Mouse (Mus musculus): ENCODE data around the gene Pip5k1c.
A peak's percentile ranks its signal among the peaks of the same experiment; 100 is the strongest.

DNA sequence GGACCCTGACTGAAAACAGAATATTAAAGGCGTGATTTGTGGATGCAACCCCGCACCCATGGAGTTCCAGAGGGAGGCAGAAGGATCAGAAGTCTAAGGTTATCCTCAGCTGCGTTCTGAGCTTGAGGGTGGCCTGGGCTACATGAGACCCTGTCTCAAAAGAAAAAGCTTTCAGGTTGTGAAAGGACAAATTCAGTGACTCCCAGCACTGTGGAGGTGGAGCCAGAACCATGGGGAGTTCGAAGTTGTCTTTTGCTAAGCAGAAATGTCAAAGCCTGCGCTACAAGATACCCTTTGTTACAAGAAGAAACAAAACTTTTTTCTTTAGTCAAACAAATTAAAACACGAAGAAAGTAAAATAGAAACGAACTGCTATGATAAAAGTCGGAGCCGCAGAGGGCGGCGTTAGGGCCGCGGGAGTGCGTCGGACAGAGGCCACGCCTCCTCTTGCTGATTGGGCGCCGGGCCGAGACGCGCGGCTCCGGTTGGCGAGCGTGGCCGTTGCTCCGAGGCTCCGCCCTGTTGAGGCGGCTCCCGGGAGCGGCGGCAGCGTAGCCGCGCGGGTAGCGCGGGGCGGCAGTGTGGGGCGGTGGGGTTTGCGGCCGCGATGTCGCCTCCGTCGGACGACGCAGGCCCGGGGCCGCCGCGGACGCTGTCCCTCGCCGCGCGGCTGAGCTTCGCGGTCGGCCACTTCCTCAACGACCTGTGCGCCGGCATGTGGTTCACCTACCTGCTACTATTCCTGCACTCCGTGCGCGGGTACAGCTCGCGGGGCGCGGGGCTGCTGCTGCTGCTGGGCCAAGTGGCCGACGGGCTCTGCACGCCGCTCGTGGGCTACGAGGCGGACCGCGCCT lies 64.5 kb downstream of the Pip5k1c start, which contains the start of gene Mfsd12:
- TF ChIP-seq POLR2A (IDR thresholded peaks at IDR 0.05; ENCODE audit: borderline replicate concordance, extremely low read depth, low read depth, low read length) (peak; percentile 28; the same call in 1 of the 2 replicates), CTCF (IDR thresholded peaks at IDR 0.05; ENCODE audit: insufficient read depth, low read length) (no peak)

All from lung, adult 2 months (tissue).